Mouse (Mus musculus) erythroblast, adult 5-6 weeks (primary cell): Measurements from ENCODE around the gene Gltpd2. TPM values are rescaled to one million over a fixed set of nuclear protein-coding genes. Genes with fewer than 3 reads are reported as not detected.
"Not testable (repeated sequence)": the region's sequence is repeated elsewhere in the genome, so short reads cannot be mapped to it uniquely, and the experiment has no call there.

Source experiments
- ATAC-seq: replicated peaks from 2 replicates; pipeline ENCODE4 v1.8.0; 2016; ENCODE audit warnings: moderate number of reproducible peaks, mild to moderate bottlenecking, moderate TSS enrichment, inconsistent platforms; ENCODE audit not compliant: poor library complexity, low FRiP score, severe bottlenecking
- total RNA-seq, 2 experiments: library from RNA; stranded (forward) in 1 of 2; stranded (reverse) in 1 of 2; fragments of 150-400 nt in 1 of 2; fragments of 200-764, 138-1000 nt in 1 of 2; gene quantifications; 2 replicates each; pipeline versions ENCODE4 v1.2.3 to v1.2.4; 2015 to 2017; ENCODE audit warnings: low replicate concordance in 2 of 2

The Gltpd2 gene
- total RNA-seq, 2 experiments from 2014 or later, result not detected

DNA sequence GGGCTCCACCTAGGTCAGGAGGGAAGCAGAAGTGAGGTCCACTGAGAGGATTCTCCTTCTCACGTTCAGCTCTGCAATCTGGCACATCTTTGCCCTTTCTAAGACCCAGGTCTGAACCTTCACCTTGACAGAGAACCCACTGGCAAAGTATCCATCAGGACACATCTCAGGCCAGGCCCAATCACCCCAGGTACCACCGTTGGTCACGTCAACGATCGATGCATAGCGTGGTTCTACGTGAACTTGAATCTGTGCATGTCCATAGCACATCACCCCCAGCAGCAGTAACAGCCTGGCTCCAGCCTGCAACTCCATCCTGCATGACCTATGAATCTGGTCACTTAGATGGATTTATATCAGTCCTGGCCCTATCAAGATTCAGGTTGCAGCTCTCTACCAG, 4.7 kb upstream of the Gltpd2 start, which contains the start of gene Vmo1:
Gene Vmo1, minus strand, starts transcription at position 329 of the 400 bp plus-strand sequence.
- no peak for ATAC-seq

GRCm38 (mm10) chr11:70516352-70516751, 2.6 kb upstream of the Gltpd2 start:
- no peak for ATAC-seq

DNA sequence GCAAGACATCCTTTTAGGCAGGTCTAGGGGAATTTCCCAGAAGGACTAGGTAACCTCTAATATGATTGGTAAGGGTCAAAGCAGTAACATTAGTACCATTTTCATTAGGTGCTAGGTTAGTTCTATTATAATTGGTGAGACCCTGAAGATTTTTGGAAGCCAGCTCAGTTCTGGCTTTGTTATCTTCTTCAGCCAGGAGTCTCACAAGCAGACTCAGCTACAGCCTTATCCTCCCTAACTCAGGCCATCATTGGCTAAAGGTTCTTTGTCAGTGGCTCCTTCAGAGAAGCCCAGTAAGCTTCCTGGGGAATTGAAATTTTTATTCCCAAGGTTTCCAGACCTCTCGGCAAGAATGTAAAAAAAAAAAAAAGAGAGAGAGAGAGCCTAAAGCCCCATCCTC, 560 bp upstream of the Gltpd2 start:
- no peak for ATAC-seq

DNA sequence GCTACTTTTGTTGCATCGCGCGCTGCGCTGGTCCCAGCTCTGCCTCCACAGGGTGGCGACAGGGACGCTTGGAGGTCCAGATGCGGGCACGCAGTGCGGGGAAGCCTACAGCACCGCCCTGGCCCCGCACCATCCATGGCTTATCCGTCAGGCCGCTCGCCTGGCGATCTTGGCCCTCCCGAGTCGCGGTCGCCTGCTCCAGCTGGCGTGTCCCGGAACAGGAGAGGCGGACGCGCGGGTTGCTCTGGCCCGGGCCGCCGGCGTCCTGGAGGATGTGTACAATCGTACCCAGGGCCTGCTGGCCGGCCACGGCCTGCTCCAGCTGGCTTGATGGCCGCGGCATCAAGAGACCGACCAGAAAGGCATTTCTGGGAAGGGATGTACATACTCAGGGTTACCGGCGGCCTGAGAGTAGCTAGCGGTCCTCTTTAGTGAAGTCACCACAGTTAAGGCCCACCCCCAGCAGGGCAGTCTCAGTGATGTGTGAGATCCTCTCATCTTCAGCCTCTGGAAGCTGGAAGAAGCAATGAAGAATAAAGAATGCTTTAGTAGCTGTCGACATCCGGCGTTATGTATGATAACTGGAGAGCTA, 1.3 kb downstream of the Gltpd2 start:
- ATAC-seq, result no peak

- ATAC-seq, result not testable (repeated sequence)
Measured at GRCm38 (mm10) chr11:70523306-70523989, 4.5 kb downstream of the Gltpd2 start.

GRCm38 (mm10) chr11:70524782-70525181, 5.8 kb downstream of the Gltpd2 start:
- peak; percentile 33 for ATAC-seq

- peak; percentile 99 for ATAC-seq
Measured at GRCm38 (mm10) chr11:70525184-70525678, 6.2 kb downstream of the Gltpd2 start, which contains the start of gene Psmb6. Gene Psmb6 (plus strand): TSS chr11:70525367.

DNA sequence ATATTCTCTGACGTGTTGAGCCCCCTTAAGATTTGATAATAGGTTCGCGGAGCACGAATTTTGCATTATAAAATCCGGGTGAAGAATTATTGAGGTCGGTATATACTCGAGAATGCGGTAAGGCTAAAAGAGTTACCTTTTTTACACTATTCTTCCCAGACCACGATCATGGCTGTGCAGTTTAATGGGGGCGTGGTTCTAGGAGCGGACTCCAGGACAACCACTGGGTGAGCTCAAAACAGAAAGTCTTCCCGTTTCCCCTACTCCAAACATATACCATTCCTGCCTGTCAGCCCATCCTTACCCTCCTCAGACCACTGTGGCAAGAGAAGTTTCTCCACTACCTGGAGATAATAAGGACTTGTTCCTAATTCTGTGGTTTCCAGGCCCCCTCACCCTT, 6.7 kb downstream of the Gltpd2 start:
- no peak for ATAC-seq

GRCm38 (mm10) chr11:70526211-70526610, 7.2 kb downstream of the Gltpd2 start:
- ATAC-seq, result no peak

- ATAC-seq, result no peak
Measured at GRCm38 (mm10) chr11:70528610-70529009, 9.6 kb downstream of the Gltpd2 start.

DNA sequence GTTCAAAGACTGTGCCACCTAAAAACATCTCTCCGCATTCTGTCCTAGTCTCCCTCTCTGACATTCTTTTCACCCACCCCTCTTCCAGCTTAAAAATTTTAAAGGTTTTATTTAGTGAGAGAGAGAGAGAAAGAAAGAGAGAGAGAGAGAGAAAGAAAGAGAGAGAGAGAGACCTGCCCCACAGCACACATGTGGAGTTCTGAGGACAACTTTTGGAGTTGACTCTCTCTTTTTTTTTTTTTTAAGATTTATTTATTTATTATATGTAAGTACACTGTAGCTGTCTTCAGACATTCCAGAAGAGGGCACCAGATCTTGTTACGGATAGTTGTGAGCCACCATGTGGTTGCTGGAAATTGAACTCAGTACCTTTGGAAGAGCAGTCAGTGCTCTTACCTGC, 12.1 kb downstream of the Gltpd2 start:
- ATAC-seq, result not testable (repeated sequence)

- ATAC-seq, result no peak
Measured at GRCm38 (mm10) chr11:70532839-70533238, 13.8 kb downstream of the Gltpd2 start, which contains the start of gene Gm40193. Gene Gm40193 (minus strand): TSS chr11:70532939.

GRCm38 (mm10) chr11:70539423-70539822, 20.4 kb downstream of the Gltpd2 start:
- ATAC-seq, result no peak

DNA sequence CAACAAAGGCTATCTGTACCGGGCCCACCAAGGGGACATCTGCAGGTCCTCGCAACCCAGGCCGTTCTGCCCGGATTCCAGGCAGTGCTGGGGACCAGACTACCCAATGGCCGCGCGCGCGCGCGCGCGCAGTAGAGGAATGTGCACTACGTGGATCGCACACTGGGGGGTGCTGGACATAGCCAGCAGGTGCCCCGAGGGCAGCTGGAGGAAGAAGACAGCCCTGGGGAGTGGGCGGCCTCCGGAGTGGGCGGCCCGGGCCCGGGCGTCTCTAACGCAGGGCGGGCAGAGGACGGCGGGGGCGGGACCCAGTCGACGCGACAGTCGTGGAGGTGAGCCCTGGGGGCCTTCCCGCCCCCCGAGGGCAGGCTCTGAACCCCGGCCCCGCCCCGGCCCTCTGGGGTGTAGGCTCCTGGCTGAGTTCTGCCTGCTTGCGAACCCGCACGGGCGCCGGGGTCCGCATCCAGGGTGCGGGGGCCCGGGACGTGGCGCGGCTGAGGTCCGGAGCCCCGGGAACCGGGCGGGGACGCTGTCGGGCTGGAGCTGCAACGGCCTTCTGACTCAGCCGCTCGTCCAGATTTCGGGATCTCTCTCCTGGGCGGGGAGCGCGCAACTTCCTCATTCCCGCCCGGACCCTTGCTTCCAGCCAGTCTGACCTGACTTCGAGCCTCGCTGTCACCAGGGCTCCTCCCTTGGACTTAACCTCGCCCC, 21.0 kb downstream of the Gltpd2 start, which contains the start of gene Pld2:
Gene Pld2, plus strand, starts transcription at position 188 of the 711 bp plus-strand sequence.
- ATAC-seq, result no peak

- no peak for ATAC-seq
Measured at GRCm38 (mm10) chr11:70540928-70541327, 21.9 kb downstream of the Gltpd2 start.

DNA sequence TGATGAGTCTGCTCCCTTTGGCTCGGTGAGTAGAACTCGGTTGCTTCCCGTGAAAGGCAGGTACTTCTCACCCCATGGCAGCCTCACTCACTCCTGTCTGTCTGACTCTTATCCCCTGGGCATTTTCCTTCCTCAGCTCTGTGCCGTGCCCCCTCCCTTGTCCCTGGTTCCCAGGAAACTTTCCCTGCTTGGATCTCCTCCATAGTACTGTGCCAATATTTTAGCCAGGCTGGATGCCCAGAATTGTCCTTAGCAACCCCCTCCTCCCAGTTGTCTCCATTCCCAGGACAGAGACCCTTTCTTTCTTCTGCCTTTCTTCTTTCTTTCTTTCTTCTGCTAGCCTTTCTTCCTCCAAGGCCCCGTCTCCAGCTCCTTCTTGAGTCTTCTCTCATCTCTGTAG, 22.4 kb downstream of the Gltpd2 start:
- ATAC-seq, result no peak

- ATAC-seq, result no peak
Measured at GRCm38 (mm10) chr11:70544496-70544895, 25.5 kb downstream of the Gltpd2 start.

- ATAC-seq, result no peak
Measured at GRCm38 (mm10) chr11:70551526-70551925, 32.5 kb downstream of the Gltpd2 start.

DNA sequence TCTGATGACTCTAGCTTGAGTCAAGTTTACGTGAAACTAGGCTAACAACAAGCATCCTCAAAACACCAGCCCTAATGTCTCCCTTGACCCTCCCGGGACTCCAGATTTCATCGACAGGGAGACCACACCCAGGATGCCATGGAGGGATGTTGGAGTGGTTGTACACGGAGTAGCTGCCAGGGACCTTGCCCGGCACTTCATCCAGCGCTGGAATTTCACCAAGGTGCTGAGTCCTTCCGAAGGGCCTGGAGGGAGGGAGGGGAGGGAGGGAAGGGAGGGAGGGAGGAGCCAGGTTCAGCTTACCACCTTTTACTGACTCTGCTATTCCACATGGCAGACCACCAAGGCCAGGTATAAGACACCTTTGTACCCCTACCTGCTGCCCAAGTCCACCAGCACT, 34.9 kb downstream of the Gltpd2 start:
- no peak for ATAC-seq

- ATAC-seq, result no peak
Measured at GRCm38 (mm10) chr11:70557545-70557944, 38.5 kb downstream of the Gltpd2 start.

- ATAC-seq, result no peak
Measured at GRCm38 (mm10) chr11:70561937-70562286, 42.9 kb downstream of the Gltpd2 start.
